Mouse (Mus musculus) myocyte (in vitro differentiated cells): ENCODE results near the gene Hectd1. TPM values are rescaled to one million over a fixed set of nuclear protein-coding genes. Genes with fewer than 3 reads are reported as not detected.

ENCODE experiments used
- H3K27me3 ChIP-seq: one replicate; pipeline ENCODE4 v1.6.1; 2011; ENCODE audit not compliant: control insufficient read depth, insufficient read depth, insufficient read length
- H3K36me3 ChIP-seq: one replicate; pipeline ENCODE4 v1.6.1; 2011; ENCODE audit not compliant: control insufficient read depth, insufficient read depth
- H3K4me2 ChIP-seq: one replicate; pipeline ENCODE4 v1.6.1; 2011; ENCODE audit warnings: low read depth, control low read depth
- H3K4me3 ChIP-seq: one replicate; pipeline ENCODE4 v1.5.1; 2011; ENCODE audit warnings: mild to moderate bottlenecking, control low read depth, moderate library complexity
- H3K79me2 ChIP-seq: one replicate; pipeline ENCODE4 v1.6.1; 2011; ENCODE audit not compliant: control insufficient read depth, insufficient read depth
- H3ac ChIP-seq: one replicate; pipeline ENCODE4 v1.6.1; 2011; ENCODE audit not compliant: control insufficient read depth, insufficient read length
- CEBPB ChIP-seq: IDR thresholded peaks from 2 replicates; pipeline ENCODE4 v1.6.1; 2011; ENCODE audit warnings: mild to moderate bottlenecking, moderate library complexity; ENCODE audit not compliant: poor library complexity, insufficient read depth, severe bottlenecking
- E2F4 ChIP-seq: IDR thresholded peaks from one replicate; pipeline ENCODE4 v1.6.1; 2011; ENCODE audit warnings: mild to moderate bottlenecking, control low read depth, moderate library complexity; ENCODE audit not compliant: insufficient read depth
- MAX ChIP-seq: IDR thresholded peaks from one replicate; pipeline ENCODE4 v1.6.1; 2011; ENCODE audit warnings: low read depth, mild to moderate bottlenecking, control low read depth
- MYOD1 ChIP-seq, 3 experiments: IDR thresholded peaks; one replicate each; pipeline ENCODE4 v1.6.1; 2011; ENCODE audit warnings: control low read depth in 2 of 3, low read depth in 2 of 3, mild to moderate bottlenecking in 2 of 3, moderate library complexity in 1 of 3; ENCODE audit not compliant: insufficient read length in 2 of 3, control insufficient read depth in 1 of 3
- MYOG ChIP-seq, 3 experiments: IDR thresholded peaks; one replicate each; pipeline ENCODE4 v1.6.1; 2011; ENCODE audit warnings: control low read depth in 2 of 3, low read depth in 2 of 3, mild to moderate bottlenecking in 2 of 3; ENCODE audit not compliant: insufficient read length in 2 of 3, control insufficient read depth in 1 of 3, insufficient read depth in 1 of 3
- POLR2A ChIP-seq: IDR thresholded peaks from one replicate; pipeline ENCODE4 v1.6.1; 2011; ENCODE audit warnings: low read depth, mild to moderate bottlenecking, control low read depth, moderate library complexity; ENCODE audit not compliant: insufficient read length
- POLR2AphosphoS2 ChIP-seq: IDR thresholded peaks from one replicate; pipeline ENCODE4 v1.6.1; 2011; ENCODE audit warnings: low read depth, control low read depth; ENCODE audit not compliant: insufficient read length
- REST ChIP-seq: IDR thresholded peaks from one replicate; pipeline ENCODE4 v1.6.1; 2011; ENCODE audit warnings: mild to moderate bottlenecking, control low read depth, moderate library complexity; ENCODE audit not compliant: insufficient read depth, insufficient read length
- SRF ChIP-seq: IDR thresholded peaks from one replicate; pipeline ENCODE4 v1.6.1; 2011; ENCODE audit warnings: low read depth; ENCODE audit not compliant: control insufficient read depth, insufficient read length
- TCF12 ChIP-seq: IDR thresholded peaks from one replicate; pipeline ENCODE4 v1.6.1; 2011; ENCODE audit warnings: mild to moderate bottlenecking, control low read depth; ENCODE audit not compliant: poor library complexity, insufficient read depth, severe bottlenecking
- TCF3 ChIP-seq: IDR thresholded peaks from one replicate; pipeline ENCODE4 v1.6.1; 2011; ENCODE audit warnings: low read depth, control low read depth; ENCODE audit not compliant: insufficient read length
- USF1 ChIP-seq: IDR thresholded peaks from one replicate; pipeline ENCODE4 v1.6.1; 2011; ENCODE audit warnings: low read depth, mild to moderate bottlenecking, control low read depth, moderate library complexity
- polyA plus RNA-seq: library from polyadenylated mRNA; unstranded; fragments of >200 nt; fragmentation: generic; extraction: Trizol; gene quantifications from one replicate; pipeline ENCODE4 v1.2.1, GENCODE M21; 2012; ENCODE audit warnings: missing spikeins

The Hectd1 gene
- polyA plus RNA-seq, 1 experiment, result 15.4 TPM

GRCm38 (mm10) chr12:51699623-51700393 lies 129.5 kb downstream of the Hectd1 start:
- Histone ChIP-seq H3K36me3 (no peaks in the 10 kb centered on the region), H3K4me3 (no peak overlapping the region), H3ac (no peak overlapping the region), H3K27me3 (no peaks in the 10 kb centered on the region), H3K4me2 (peak overlapping the region; percentile 70), H3K79me2 (no peaks in the 10 kb centered on the region)
- no peak for TF ChIP-seq E2F4
- TF ChIP-seq MYOG (IDR thresholded peaks at IDR 0.05; ENCODE audit: control insufficient read depth in 1 of 3, insufficient read depth in 1 of 3, insufficient read length in 2 of 3, low read depth in 2 of 3), result no peak
- TF ChIP-seq MAX, result no peak
- no peak for TF ChIP-seq USF1
- TF ChIP-seq POLR2AphosphoS2, result no peak
- no peak for TF ChIP-seq TCF3
- no peak for TF ChIP-seq SRF
- no peak for TF ChIP-seq CEBPB
- no peak for TF ChIP-seq TCF12
- TF ChIP-seq POLR2A, result no peak
- TF ChIP-seq REST, result no peak
- TF ChIP-seq MYOD1 (IDR thresholded peaks at IDR 0.05; ENCODE audit: control insufficient read depth in 1 of 3, insufficient read length in 2 of 3, low read depth in 2 of 3), result no peak

- no peak overlapping the region for H3K4me2 ChIP-seq
- TF ChIP-seq TCF12 (no peak), CEBPB (no peak; the same call in 1 of the 2 replicates), POLR2AphosphoS2 (no peak), SRF (no peak), MYOD1 (IDR thresholded peaks at IDR 0.05; ENCODE audit: control insufficient read depth in 1 of 3, insufficient read length in 2 of 3, low read depth in 2 of 3) (no peak), MYOG (IDR thresholded peaks at IDR 0.05; ENCODE audit: control insufficient read depth in 1 of 3, insufficient read depth in 1 of 3, insufficient read length in 2 of 3, low read depth in 2 of 3) (no peak), E2F4 (no peak), MAX (no peak), POLR2A (no peak), REST (no peak), USF1 (no peak), TCF3 (no peak)
These were observed 133.2 kb downstream of the Hectd1 start for GRCm38 (mm10) chr12:51696157-51696556.

GRCm38 (mm10) chr12:51694966-51695365 lies 134.4 kb downstream of the Hectd1 start:
- Histone ChIP-seq H3ac (no peak overlapping the region), H3K4me2 (no peak overlapping the region), H3K79me2 (peaks cover 20% of the 10 kb centered on the region), H3K36me3 (no peaks in the 10 kb centered on the region), H3K27me3 (no peaks in the 10 kb centered on the region), H3K4me3 (no peak overlapping the region)
- no peak for TF ChIP-seq E2F4

More at GRCm38 (mm10) chr12:51696157-51696556, 133.2 kb downstream of the Hectd1 start:
- Histone ChIP-seq H3K79me2 (peaks cover 9% of the 10 kb centered on the region), H3ac (no peak overlapping the region), H3K36me3 (no peaks in the 10 kb centered on the region), H3K27me3 (no peaks in the 10 kb centered on the region), H3K4me3 (no peak overlapping the region)

GRCm38 (mm10) chr12:51694096-51694495 lies 135.2 kb downstream of the Hectd1 start:
- no peak overlapping the region for H3K4me3 ChIP-seq
- H3K4me2 ChIP-seq, result peak overlapping the region; percentile 66
- H3K27me3 ChIP-seq, result no peaks in the 10 kb centered on the region
- H3K36me3 ChIP-seq, result no peaks in the 10 kb centered on the region
- peaks cover 29% of the 10 kb centered on the region for H3K79me2 ChIP-seq
- no peak overlapping the region for H3ac ChIP-seq
- TF ChIP-seq CEBPB, result no peak
- TF ChIP-seq E2F4, result no peak
- no peak for TF ChIP-seq POLR2A
- TF ChIP-seq REST, result no peak
- TF ChIP-seq POLR2AphosphoS2, result no peak

Other genes starting within 250 kb of the Hectd1 start
- gene Coch, start 236.2 kb downstream of the Hectd1 start, polyA plus RNA-seq, result 0.01 TPM
- gene Ap4s1, start 138.5 kb downstream of the Hectd1 start, polyA plus RNA-seq, result 12.4 TPM
- gene Strn3, start 137.6 kb downstream of the Hectd1 start, polyA plus RNA-seq, result 31.3 TPM
- 10.3 TPM for gene Heatr5a, start 141.8 kb upstream of the Hectd1 start, polyA plus RNA-seq
- 16.0 TPM for gene Dtd2, start 177.0 kb upstream of the Hectd1 start, polyA plus RNA-seq
- not detected for gene Gpr33, start 198.5 kb upstream of the Hectd1 start, polyA plus RNA-seq